Mouse (Mus musculus) olfactory bulb, adult 2 months (tissue): ENCODE data around the gene Bsph2. TPM values are rescaled to one million over a fixed set of nuclear protein-coding genes. Genes with fewer than 3 reads are reported as not detected.

Experiments used
- H3K27ac ChIP-seq: fragments of 200-500 bp; 2 replicates; pipeline ENCODE4 v1.5.1; 2012; ENCODE audit warnings: low read depth, low read length; ENCODE audit not compliant: insufficient read depth
- H3K4me1 ChIP-seq: fragments of 200-500 bp; 2 replicates; pipeline ENCODE4 v1.6.1; 2012; ENCODE audit warnings: low read length; ENCODE audit not compliant: control insufficient read depth, insufficient read depth
- H3K4me3 ChIP-seq: fragments of 200-500 bp; 2 replicates; pipeline ENCODE4 v1.5.1; 2012; ENCODE audit warnings: mild to moderate bottlenecking, low read depth, low read length, moderate library complexity; ENCODE audit not compliant: insufficient read depth
- CTCF ChIP-seq: fragments of 200-500 bp; IDR thresholded peaks from 2 replicates; pipeline ENCODE4 v1.5.1; 2012; ENCODE audit warnings: low read depth, mild to moderate bottlenecking, low read length, moderate library complexity; ENCODE audit not compliant: insufficient read depth
- POLR2A ChIP-seq: fragments of 200-500 bp; IDR thresholded peaks from 2 replicates; pipeline ENCODE4 v1.6.1; 2012; ENCODE audit warnings: mild to moderate bottlenecking, low read depth, low read length, moderate library complexity; ENCODE audit not compliant: insufficient read depth
- WGBS: fragments of 180-500 bp; shearing (Covaris S2); methylation state at CpG from one replicate; pipeline ENCODE4 v1.1.7; 2018; 5-methylcytosine and 5-hydroxymethylcytosine counted together
- polyA plus RNA-seq: library from polyadenylated mRNA; stranded (reverse); fragments of >200 nt; gene quantifications from 2 replicates; pipeline ENCODE4 v1.2.4, GENCODE M21; 2012; ENCODE audit warnings: low replicate concordance; ENCODE audit not compliant: missing spikeins, insufficient read depth, insufficient read length

Gene Bsph2
- not detected in 2 replicates for polyA plus RNA-seq

DNA sequence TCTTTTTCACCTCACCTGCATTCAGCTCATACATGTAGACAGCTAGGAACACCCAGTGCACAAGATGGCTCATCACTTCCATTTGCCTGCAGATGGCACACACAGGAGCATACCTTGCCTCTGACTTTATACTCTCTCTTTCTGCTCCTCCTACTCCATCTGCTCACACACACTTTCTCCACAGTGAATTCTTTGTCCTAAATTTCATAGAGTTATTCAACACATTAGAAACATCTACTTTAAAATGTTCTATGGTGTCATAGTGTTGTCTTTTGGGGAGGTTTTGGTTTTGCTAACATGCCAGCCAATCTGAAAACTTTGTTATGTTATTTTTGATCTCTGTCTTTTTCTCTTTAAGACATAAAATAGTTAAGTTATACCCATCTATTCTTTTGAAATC lies at the start of gene Bsph2:
Gene Bsph2, minus strand, starts transcription at position 101 of the 400 bp plus-strand sequence.
- H3K4me1 ChIP-seq: no peaks in the 10 kb centered on the region
- no peak for TF ChIP-seq CTCF
- TF ChIP-seq POLR2A: no peak
- H3K27ac ChIP-seq: no peak within 1 kb of the TSS
- no peak within 1 kb of the TSS for H3K4me3 ChIP-seq

DNA sequence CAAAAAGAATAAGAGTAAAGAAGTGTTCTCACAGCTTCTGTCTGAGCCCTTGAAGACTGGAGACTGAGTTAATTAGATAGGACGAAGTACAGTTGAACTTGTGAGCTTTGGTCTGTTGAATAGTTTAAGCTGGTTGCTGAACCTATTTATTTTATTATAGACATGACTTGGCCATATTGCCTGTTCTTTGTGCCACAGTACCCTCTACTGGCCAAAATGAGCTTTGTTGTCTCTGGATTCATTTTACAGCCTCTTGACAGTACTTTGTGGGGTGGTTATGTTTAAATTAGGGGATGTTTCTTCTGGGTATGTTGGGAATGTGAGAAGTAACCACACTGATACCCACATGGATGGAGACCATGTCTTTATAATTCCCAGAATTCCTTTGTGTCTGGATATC lies 59.3 kb downstream of the Bsph2 start:
- 71% methylated on average over 1 of the region's 1 CpGs for WGBS
- Histone ChIP-seq H3K27ac (no peak overlapping the region), H3K4me1 (no peaks in the 10 kb centered on the region), H3K4me3 (no peak overlapping the region)
- no peak for TF ChIP-seq POLR2A
- no peak for TF ChIP-seq CTCF

Other genes with a start within 250 kb of the Bsph2 start
- gene Pla2g4c, start 246.4 kb downstream of the Bsph2 start, polyA plus RNA-seq: not detected in 2 replicates
- gene Cabp5, start 172.9 kb downstream of the Bsph2 start, polyA plus RNA-seq: not detected in 2 replicates
- gene Bsph1, start 120.2 kb downstream of the Bsph2 start, polyA plus RNA-seq: not detected in 2 replicates
- not detected in 2 replicates for gene Sult2a5, start 52.9 kb upstream of the Bsph2 start, polyA plus RNA-seq
- gene Sult2a2, start 162.4 kb upstream of the Bsph2 start, polyA plus RNA-seq: not detected in 2 replicates